8 mouse cellular contexts compared by ENCODE assay signal in the genomic region with DNA sequence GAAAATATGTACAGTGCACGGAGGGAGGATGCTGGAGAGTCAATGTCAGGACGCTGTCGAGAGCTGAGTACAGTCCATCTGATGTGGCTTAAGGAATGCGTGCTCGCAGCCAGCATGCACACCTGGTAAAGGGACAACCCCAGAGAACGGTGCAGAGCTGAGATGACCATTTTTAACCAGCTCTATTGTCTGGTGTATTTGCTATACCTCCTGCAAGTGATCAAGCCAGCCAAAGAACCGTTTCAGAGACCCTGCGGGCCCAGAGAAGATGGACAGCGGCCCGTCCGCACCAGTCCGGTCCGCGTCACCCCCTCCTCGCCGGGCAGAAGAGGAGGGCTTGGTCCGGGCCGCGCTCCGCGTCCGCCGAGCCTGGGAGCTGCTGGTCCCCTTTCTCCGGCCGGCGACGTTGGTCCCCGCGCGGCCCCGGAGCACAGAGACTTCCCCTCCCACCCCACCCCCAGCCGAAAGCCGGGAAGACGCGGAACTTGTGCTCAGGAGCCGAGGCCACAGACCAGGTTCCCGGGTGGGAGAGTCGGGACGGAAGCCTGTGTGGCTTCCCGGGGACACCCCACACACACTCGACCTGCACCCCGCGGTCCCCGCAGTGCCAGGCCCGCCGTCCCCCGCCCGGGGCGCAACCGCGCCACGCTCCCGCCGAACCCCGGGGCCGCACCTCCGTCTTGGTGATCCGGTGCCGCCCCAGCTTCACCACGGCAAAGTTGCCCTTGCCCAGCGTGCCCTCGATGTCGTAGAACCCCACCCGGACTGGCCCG. TPM values are rescaled to one million over a fixed set of nuclear protein-coding genes. Genes with fewer than 3 reads are reported as not detected.
DNase-seq lines count a peak whose midpoint lies in the region.

No protein-coding gene starts in this region.

- DNase-seq in gastrocnemius, adult 18-20 months (ENCODE audit: low spot score), result peak; percentile 25
- DNase-seq in gastrocnemius, postnatal 4 days (ENCODE audit: low spot score in 2 of 2), result no peak
- DNase-seq in A20 (ENCODE audit: low read depth, low spot score), result peak; percentile 78
- DNase-seq in c-Kit-positive CD71-positive TER-119-negative erythroid progenitor cells, embryonic 14.5 days (ENCODE audit: low read depth), result peak; percentile 29
- peak; percentile 3 to 5 for DNase-seq in gastrocnemius, adult 8-10 months (ENCODE audit: low spot score in 2 of 2)
- DNase-seq in layer of hippocampus, adult 9-11 months, result peak; percentile 10
- peak; percentile 61 for DNase-seq in yolk sac, embryonic 10.5 days (ENCODE audit: low spot score)

- peak overlapping the region; percentile 99 for H3K4me3 ChIP-seq in megakaryocyte, embryonic 14.5 days (replicated peaks)

- no peaks in the 10 kb centered on the region for H3K9me3 ChIP-seq in megakaryocyte, embryonic 14.5 days

- peaks cover 28% of the 10 kb centered on the region for H3K4me1 ChIP-seq in megakaryocyte, embryonic 14.5 days

- H3K27me3 ChIP-seq in megakaryocyte, embryonic 14.5 days (replicated peaks), result no peaks in the 10 kb centered on the region

- H3K36me3 ChIP-seq in megakaryocyte, embryonic 14.5 days (replicated peaks; ENCODE audit: low read length), result no peaks in the 10 kb centered on the region

RNA-seq across cellular contexts. Expression of gene Sik2, which starts 0.6 kb away (rescaled TPM):
- total RNA-seq in gastrocnemius, adult 18-20 months (2021), result 10 to 100 TPM; 20.8 to 27.2 TPM
- total RNA-seq in gastrocnemius, postnatal 4 days (2021), result 10 to 100 TPM; 24.8 to 25.5 TPM
- 10 to 100 TPM; 23.9 to 29.8 (median 27.2) TPM for total RNA-seq in gastrocnemius, adult 8-10 months (2022)
- polyA plus RNA-seq in megakaryocyte, embryonic 14.5 days (2012; ENCODE audit: insufficient read depth, low replicate concordance), result 0.77 and 3.3 TPM in 2 replicates

RNA-seq across cellular contexts. Expression of gene Btg4, which starts 52.4 kb away (rescaled TPM):
- not detected for total RNA-seq in gastrocnemius, adult 18-20 months (2021)
- total RNA-seq in gastrocnemius, postnatal 4 days (2021), result not detected
- not detected for total RNA-seq in gastrocnemius, adult 8-10 months (2022)
- not detected in 2 replicates for polyA plus RNA-seq in megakaryocyte, embryonic 14.5 days (2012; ENCODE audit: insufficient read depth, low replicate concordance)

Comparison
In these comparisons a context has a peak if more than half of its experiments do, and no peak if none do; other contexts are left out.
1. DNase-seq: peak in gastrocnemius, adult 18-20 months (single experiment), A20 (single experiment), c-Kit-positive CD71-positive TER-119-negative erythroid progenitor cells, embryonic 14.5 days (single experiment), gastrocnemius, adult 8-10 months (2 of 2), layer of hippocampus, adult 9-11 months (single experiment) and yolk sac, embryonic 10.5 days (single experiment); none in gastrocnemius, postnatal 4 days (0 of 2).